Mouse (Mus musculus): ENCODE results near the gene Ddc. TPM values are rescaled to one million over a fixed set of nuclear protein-coding genes. Genes with fewer than 3 reads are reported as not detected.

The Ddc gene
- polyA plus RNA-seq, 1 experiment from 2014 or later: 13.5 TPM

- WGBS: 29% methylated on average over 6 of the region's 6 CpGs
- Histone ChIP-seq H3K9me3 (peaks cover 4% of the 10 kb centered on the region; the same call in 1 of the 2 replicates), H3K4me2 (replicated peaks) (no peak overlapping the region), H3K27me3 (no peaks in the 10 kb centered on the region), H3K4me1 (peaks cover 34% of the 10 kb centered on the region), H3K4me3 (no peak overlapping the region), H3K36me3 (no peaks in the 10 kb centered on the region), H3K9ac (no peak overlapping the region), H3K27ac (peak overlapping the region; percentile 89)
- peak; percentile 65; the same call in 1 of the 2 replicates for ATAC-seq (ENCODE audit: insufficient number of reproducible peaks, insufficient read depth, low FRiP score, low TSS enrichment)
These were observed 42.8 kb downstream of the Ddc start for GRCm38 (mm10) chr11:11855061-11855672.

DNA sequence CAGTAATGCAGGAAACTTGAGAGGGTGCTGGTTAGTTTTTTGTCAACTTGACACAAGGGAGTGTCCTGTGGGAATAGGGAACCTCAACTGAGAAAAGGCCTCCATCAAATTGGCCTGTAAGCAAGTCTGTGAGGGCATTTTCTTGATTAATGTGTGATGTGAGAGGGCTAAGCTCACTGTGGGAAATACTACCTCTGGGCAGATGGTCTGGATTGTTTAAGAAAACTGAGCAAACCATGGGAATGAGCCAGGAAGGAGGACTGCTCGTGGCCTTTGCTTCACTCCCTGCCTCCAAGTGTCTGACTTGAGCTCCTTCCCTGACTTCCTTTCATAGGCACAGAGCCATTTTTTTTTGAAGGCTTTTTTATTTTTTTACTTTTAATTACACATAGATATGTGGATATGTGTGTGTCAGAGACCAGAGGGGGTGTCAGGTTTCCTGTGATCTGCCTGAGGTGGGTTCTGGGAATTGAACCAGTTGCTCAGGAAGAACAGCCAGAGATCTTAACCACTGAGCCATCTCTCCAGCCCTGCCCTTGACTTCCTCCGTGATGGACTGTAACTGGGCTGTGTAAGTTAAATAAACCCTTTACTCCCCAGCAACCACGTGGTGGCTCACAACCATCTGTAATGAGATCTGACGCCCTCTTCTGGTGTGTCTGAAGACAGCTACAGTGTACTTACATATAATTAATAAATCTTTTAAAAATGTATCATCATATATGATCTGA is 44.0 kb downstream of the Ddc start:
- peaks cover 45% of the 10 kb centered on the region for H3K4me1 ChIP-seq
- whole genome bisulfite sequencing: 36% methylated on average over 4 of the region's 4 CpGs
- H3K9me3 ChIP-seq: peaks cover 4% of the 10 kb centered on the region; the same call in 1 of the 2 replicates
- no peaks in the 10 kb centered on the region for H3K36me3 ChIP-seq
- no peak overlapping the region for H3K4me3 ChIP-seq
- peak; percentile 64 for ATAC-seq (ENCODE audit: insufficient number of reproducible peaks, insufficient read depth, low FRiP score, low TSS enrichment)
- peak overlapping the region; percentile 89 for H3K27ac ChIP-seq
- no peak overlapping the region for H3K4me2 ChIP-seq (replicated peaks)
- H3K27me3 ChIP-seq: no peaks in the 10 kb centered on the region
- H3K9ac ChIP-seq: no peak overlapping the region

DNA sequence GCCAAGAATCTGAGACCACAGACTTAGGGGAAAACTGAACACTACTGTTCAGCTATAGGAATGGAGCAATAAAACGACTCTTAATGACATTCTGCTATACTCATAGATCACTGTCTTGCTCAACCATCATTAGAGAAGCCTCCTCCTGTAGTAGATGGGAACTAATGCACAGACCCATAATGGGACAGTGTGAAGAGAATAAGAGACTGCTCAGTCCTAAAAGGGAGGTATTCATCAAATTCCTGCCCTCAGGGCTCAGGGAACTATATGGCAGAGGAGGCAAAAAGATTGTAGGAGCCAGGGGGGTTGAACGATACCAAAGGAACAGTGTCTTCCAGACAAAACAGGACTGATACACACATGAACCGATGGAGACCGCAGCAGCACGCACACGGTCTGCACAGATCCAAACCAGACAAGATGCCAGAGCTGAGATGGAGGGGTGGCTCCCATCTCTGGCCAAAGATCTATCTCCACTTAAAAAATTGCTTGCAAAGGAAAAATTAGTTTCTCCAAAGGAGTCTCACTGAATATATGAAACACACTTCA is 45.9 kb downstream of the Ddc start:
- 41% methylated on average over 6 of the region's 6 CpGs for WGBS
- no peak for ATAC-seq (ENCODE audit: insufficient number of reproducible peaks, insufficient read depth, low FRiP score, low TSS enrichment)
- H3K27ac ChIP-seq: peak overlapping the region; percentile 84

DNA sequence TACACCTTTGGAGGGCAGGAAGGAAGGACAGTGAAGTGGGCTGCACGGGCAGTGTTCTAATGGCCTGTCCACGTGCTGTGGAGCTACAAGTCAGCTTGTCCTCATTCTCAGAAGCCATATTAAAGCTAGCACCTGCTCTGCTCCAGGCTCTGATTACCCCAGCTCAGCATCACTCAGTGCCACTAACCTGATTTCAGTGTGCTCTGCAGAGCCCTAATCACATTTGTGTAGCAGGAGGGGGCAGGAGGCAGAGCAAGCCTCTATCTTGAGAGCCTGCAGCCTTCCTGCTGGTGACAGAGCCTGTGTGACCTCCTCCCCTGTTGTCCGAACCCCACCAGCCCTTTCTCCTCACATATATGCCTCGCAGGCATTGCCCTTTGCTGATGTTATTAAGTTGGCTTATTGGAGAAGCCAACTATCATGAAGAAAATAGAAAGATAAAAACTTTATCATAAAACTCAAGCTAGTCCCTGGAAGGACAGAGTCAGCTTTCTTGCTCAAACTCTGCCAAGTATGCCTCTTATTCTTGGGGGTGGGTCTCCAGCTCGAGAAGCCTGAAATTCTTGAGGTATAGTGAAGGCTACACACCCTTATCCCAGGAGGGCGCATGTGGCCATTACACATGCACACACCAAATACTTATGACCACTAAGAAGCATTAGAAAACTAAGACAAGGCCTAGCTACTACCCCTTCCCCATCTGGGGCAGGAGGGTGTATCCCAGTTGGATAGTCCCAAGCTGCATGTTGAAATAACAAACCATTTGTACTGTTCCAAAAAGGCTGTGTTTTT is 47.3 kb downstream of the Ddc start:
- WGBS: 44% methylated on average over 6 of the region's 6 CpGs
- no peak overlapping the region for H3K9ac ChIP-seq
- H3K9me3 ChIP-seq: no peaks in the 10 kb centered on the region
- peaks cover 41% of the 10 kb centered on the region for H3K4me1 ChIP-seq
- H3K27me3 ChIP-seq: no peaks in the 10 kb centered on the region
- peak overlapping the region; percentile 84 for H3K27ac ChIP-seq
- no peaks in the 10 kb centered on the region for H3K36me3 ChIP-seq
- H3K4me3 ChIP-seq: no peak overlapping the region
- no peak for ATAC-seq (ENCODE audit: insufficient number of reproducible peaks, insufficient read depth, low FRiP score, low TSS enrichment)
- H3K4me2 ChIP-seq (replicated peaks): no peak overlapping the region

More for the DNA sequence above, 45.9 kb downstream of the Ddc start:
- H3K4me3 ChIP-seq: no peak overlapping the region
- H3K9me3 ChIP-seq: peaks cover 4% of the 10 kb centered on the region; the same call in 1 of the 2 replicates
- H3K9ac ChIP-seq: no peak overlapping the region
- H3K4me1 ChIP-seq: peaks cover 46% of the 10 kb centered on the region
- H3K36me3 ChIP-seq: no peaks in the 10 kb centered on the region
- H3K4me2 ChIP-seq (replicated peaks): no peak overlapping the region
- H3K27me3 ChIP-seq: no peaks in the 10 kb centered on the region

DNA sequence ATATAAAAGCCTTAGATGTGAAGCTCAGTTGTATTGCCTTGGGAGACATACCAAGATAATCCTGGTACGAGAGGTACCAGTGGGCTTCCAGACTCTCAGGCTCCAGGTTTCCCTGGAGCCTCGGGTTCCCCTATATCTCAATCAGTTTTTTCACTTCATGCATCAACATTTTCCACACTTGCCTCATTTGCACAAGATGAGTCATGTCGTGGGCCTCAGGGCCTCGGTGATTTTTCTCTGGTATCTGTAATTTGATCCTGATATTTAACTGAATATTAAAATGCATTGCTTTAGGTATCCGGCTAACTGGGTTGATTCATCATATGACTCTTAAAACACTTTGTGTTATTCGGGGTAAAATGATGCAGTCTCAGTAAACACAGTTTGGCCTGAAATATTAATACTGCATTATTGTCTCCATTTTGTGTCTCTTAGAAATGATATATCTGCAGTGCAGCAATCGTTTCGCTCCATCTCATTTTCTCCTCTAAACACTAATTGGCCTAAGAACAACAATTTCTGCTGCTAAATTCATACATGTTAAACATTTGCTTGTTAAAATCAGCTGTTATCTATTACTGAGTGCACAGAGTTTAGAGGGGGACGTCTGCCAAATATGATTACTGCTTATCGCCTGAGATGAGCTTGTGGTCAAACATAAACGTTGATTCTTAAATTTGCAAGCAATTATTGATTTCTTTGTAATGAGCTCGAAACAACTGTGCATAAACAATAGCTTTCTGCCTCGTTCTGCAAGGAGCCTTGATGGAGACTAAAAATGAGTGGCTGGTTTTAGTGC is 48.2 kb downstream of the Ddc start:
- no peaks in the 10 kb centered on the region for H3K9me3 ChIP-seq
- H3K4me1 ChIP-seq: peaks cover 33% of the 10 kb centered on the region
- no peaks in the 10 kb centered on the region for H3K27me3 ChIP-seq
- ATAC-seq (ENCODE audit: insufficient number of reproducible peaks, insufficient read depth, low FRiP score, low TSS enrichment): no peak
- no peak overlapping the region for H3K4me2 ChIP-seq (replicated peaks)
- 47% methylated on average over 13 of the region's 13 CpGs for WGBS
- H3K4me3 ChIP-seq: no peak overlapping the region
- H3K36me3 ChIP-seq: no peaks in the 10 kb centered on the region
- H3K27ac ChIP-seq: peak overlapping the region; percentile 84
- H3K9ac ChIP-seq: no peak overlapping the region

- no peaks in the 10 kb centered on the region for H3K9me3 ChIP-seq
- H3K4me1 ChIP-seq: peaks cover 35% of the 10 kb centered on the region
- no peak overlapping the region for H3K4me3 ChIP-seq
- no peaks in the 10 kb centered on the region for H3K27me3 ChIP-seq
- H3K36me3 ChIP-seq: no peaks in the 10 kb centered on the region
- 94% methylated on average over 4 of the region's 4 CpGs for WGBS
- no peak overlapping the region for H3K9ac ChIP-seq
- no peak for ATAC-seq (ENCODE audit: insufficient number of reproducible peaks, insufficient read depth, low FRiP score, low TSS enrichment)
- H3K27ac ChIP-seq: 0 out of 2 replicates have a peak overlapping the region, but pooled peaks have one; percentile 2
- no peak overlapping the region for H3K4me2 ChIP-seq (replicated peaks)
These were observed 49.5 kb downstream of the Ddc start for GRCm38 (mm10) chr11:11848467-11848866.

GRCm38 (mm10) chr11:11845044-11845443 is 52.9 kb downstream of the Ddc start:
- WGBS: 75% methylated on average over 8 of the region's 8 CpGs
- Histone ChIP-seq H3K27ac (peak overlapping the region; percentile 64), H3K4me3 (no peak overlapping the region), H3K27me3 (no peaks in the 10 kb centered on the region), H3K36me3 (no peaks in the 10 kb centered on the region), H3K9ac (no peak overlapping the region), H3K4me2 (replicated peaks) (no peak overlapping the region), H3K4me1 (peaks cover 15% of the 10 kb centered on the region), H3K9me3 (no peaks in the 10 kb centered on the region)
- ATAC-seq (ENCODE audit: insufficient number of reproducible peaks, insufficient read depth, low FRiP score, low TSS enrichment): no peak

GRCm38 (mm10) chr11:11844367-11844971 is 53.5 kb downstream of the Ddc start:
- H3K9ac ChIP-seq: no peak overlapping the region
- no peak overlapping the region for H3K4me3 ChIP-seq
- 52% methylated on average over 13 of the region's 13 CpGs for WGBS
- H3K4me1 ChIP-seq: peaks cover 10% of the 10 kb centered on the region
- no peaks in the 10 kb centered on the region for H3K36me3 ChIP-seq
- ATAC-seq (ENCODE audit: insufficient number of reproducible peaks, insufficient read depth, low FRiP score, low TSS enrichment): peak; percentile 82
- peak overlapping the region; percentile 64 for H3K27ac ChIP-seq
- no peak overlapping the region for H3K4me2 ChIP-seq (replicated peaks)
- H3K9me3 ChIP-seq: no peaks in the 10 kb centered on the region
- no peaks in the 10 kb centered on the region for H3K27me3 ChIP-seq

- H3K4me1 ChIP-seq: peaks cover 19% of the 10 kb centered on the region
- 82% methylated on average over 4 of the region's 4 CpGs for WGBS
- no peaks in the 10 kb centered on the region for H3K9me3 ChIP-seq
- no peaks in the 10 kb centered on the region for H3K36me3 ChIP-seq
- no peak overlapping the region for H3K9ac ChIP-seq
- H3K27ac ChIP-seq: no peak overlapping the region
- H3K4me3 ChIP-seq: no peak overlapping the region
- no peaks in the 10 kb centered on the region for H3K27me3 ChIP-seq
- H3K4me2 ChIP-seq (replicated peaks): no peak overlapping the region
- no peak for ATAC-seq (ENCODE audit: insufficient number of reproducible peaks, insufficient read depth, low FRiP score, low TSS enrichment)
These were observed 56.4 kb downstream of the Ddc start for GRCm38 (mm10) chr11:11841590-11841989.

DNA sequence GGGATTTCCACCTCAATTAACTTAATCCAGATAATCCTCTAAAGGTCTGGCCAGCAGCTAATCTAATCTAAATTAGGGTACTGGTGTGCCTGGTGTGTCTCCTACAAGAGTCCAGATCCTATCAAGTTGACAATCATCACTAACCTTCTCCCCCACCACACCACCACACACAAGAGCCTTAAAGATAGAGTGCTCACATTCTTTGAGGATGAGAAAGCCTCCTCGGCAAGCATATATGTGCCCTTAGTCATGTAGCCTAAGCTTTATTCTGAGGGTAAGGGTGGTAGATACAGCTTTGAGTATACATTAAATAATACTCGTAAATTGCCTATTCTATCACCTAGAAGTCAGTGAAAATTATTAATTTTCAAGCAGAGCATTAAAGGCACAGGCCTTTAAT is 57.2 kb downstream of the Ddc start:
- ATAC-seq (ENCODE audit: insufficient number of reproducible peaks, insufficient read depth, low FRiP score, low TSS enrichment): no peak
- 64% methylated on average over 2 of the region's 2 CpGs for WGBS
- Histone ChIP-seq H3K27ac (no peak overlapping the region), H3K9me3 (no peaks in the 10 kb centered on the region), H3K4me1 (peaks cover 25% of the 10 kb centered on the region), H3K4me3 (no peak overlapping the region), H3K4me2 (replicated peaks) (no peak overlapping the region), H3K36me3 (no peaks in the 10 kb centered on the region), H3K27me3 (no peaks in the 10 kb centered on the region), H3K9ac (no peak overlapping the region)

GRCm38 (mm10) chr11:11839874-11840273 is 58.1 kb downstream of the Ddc start:
- Histone ChIP-seq H3K9ac (no peak overlapping the region), H3K9me3 (no peaks in the 10 kb centered on the region), H3K27ac (no peak overlapping the region), H3K4me3 (no peak overlapping the region), H3K27me3 (no peaks in the 10 kb centered on the region), H3K36me3 (no peaks in the 10 kb centered on the region), H3K4me2 (replicated peaks) (no peak overlapping the region), H3K4me1 (peaks cover 25% of the 10 kb centered on the region)
- no peak for ATAC-seq (ENCODE audit: insufficient number of reproducible peaks, insufficient read depth, low FRiP score, low TSS enrichment)
- 89% methylated on average over 7 of the region's 7 CpGs for WGBS

Measured in embryonic facial prominence, embryonic 12.5 days (tissue).